Mouse (Mus musculus) hindbrain, embryonic 10.5 days (tissue): ENCODE measurements at regions not wholly inside any gene's neighbourhood (a gene's known extent, or its start where the extent isn't known, plus 50 kb on each side); places are given as distances from the start of the nearest gene placed in this dataset.
A peak's percentile ranks its signal among the peaks of the same experiment; 100 is the strongest.

Experiments
- DNase-seq: peaks from one replicate; pipeline ENCODE4 v3.0.0-alpha.2; 2017; ENCODE audit warnings: low spot score
- H3K27ac ChIP-seq: fragments of 300-500 bp; sonication (generic); 2 replicates; pipeline ENCODE4 v1.5.1; 2016; ENCODE audit warnings: mild to moderate bottlenecking, moderate library complexity
- H3K27me3 ChIP-seq: fragments of 300-500 bp; sonication (generic); 2 replicates; pipeline ENCODE4 v1.6.1; 2016; ENCODE audit warnings: mild to moderate bottlenecking; ENCODE audit not compliant: poor library complexity, insufficient read depth, severe bottlenecking
- H3K36me3 ChIP-seq: fragments of 300-500 bp; sonication (generic); 2 replicates; pipeline ENCODE4 v1.6.1; 2016; ENCODE audit warnings: mild to moderate bottlenecking, moderate library complexity
- H3K4me1 ChIP-seq: fragments of 300-500 bp; sonication (generic); replicated peaks from 2 replicates; pipeline ENCODE4 v1.6.1; 2016; ENCODE audit warnings: mild to moderate bottlenecking
- H3K4me3 ChIP-seq: fragments of 300-500 bp; sonication (generic); 2 replicates; pipeline ENCODE4 v1.5.1; 2016; ENCODE audit warnings: mild to moderate bottlenecking, moderate library complexity
- H3K9me3 ChIP-seq: fragments of 300-500 bp; sonication (generic); 2 replicates; pipeline ENCODE4 v1.6.1; 2016; ENCODE audit warnings: mild to moderate bottlenecking, moderate library complexity
- WGBS: fragments of 180-500 bp; shearing (Covaris S2); methylation state at CpG from one replicate; pipeline ENCODE4 v1.1.7; 2016; 5-methylcytosine and 5-hydroxymethylcytosine counted together

DNA sequence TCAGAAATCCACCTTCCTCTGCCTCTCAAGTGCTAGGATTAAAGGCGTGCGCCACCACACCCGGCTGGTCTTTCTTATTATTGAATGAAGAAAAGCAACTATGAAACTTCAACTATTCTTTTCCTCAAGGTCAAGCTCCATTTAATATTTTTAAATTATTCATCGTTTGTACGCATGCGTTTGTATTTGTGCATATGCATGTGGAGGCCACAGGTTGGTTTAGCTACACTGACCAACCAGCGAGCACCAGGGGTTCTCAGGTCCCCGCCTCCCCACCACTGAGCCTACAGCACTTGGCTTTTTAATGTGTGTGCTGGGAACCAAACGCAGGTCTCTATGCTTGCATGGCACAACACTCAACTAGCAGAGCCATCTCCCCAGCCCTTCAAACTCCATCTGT is 51.0 kb upstream of the Tmem252 start:
- no peak for DNase-seq
- WGBS: 98% methylated on average over 9 of the region's 9 CpGs

DNA sequence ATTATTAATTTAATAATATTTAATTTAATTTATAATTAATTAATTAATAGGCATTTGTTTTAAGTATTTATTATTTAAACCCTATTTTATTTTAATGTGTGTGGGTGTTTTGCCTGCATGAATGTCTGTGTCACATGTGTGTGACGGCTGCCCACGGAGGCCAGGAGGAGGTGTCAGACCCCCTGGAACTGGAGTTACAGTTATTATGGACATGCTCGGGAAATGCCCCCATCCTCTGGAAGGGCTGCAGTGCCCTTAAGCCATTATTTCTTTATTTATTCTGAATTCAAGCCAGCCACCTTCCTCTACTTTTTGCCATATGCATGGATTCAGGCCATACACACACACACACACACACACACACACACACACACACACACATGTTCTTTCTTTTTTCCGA is 51.5 kb upstream of the Tmem252 start:
- Histone ChIP-seq H3K9me3 (no peaks in the 10 kb centered on the region), H3K27me3 (no peaks in the 10 kb centered on the region), H3K4me3 (no peak overlapping the region), H3K4me1 (no peaks in the 10 kb centered on the region), H3K27ac (no peak overlapping the region), H3K36me3 (no peaks in the 10 kb centered on the region)
- DNase-seq: no peak
- WGBS: 84% methylated on average over 4 of the region's 4 CpGs

More for the DNA sequence above, 51.0 kb upstream of the Tmem252 start:
- Histone ChIP-seq H3K4me1 (no peaks in the 10 kb centered on the region), H3K9me3 (no peaks in the 10 kb centered on the region), H3K36me3 (no peaks in the 10 kb centered on the region), H3K27ac (no peak overlapping the region), H3K27me3 (no peaks in the 10 kb centered on the region), H3K4me3 (no peak overlapping the region)

DNA sequence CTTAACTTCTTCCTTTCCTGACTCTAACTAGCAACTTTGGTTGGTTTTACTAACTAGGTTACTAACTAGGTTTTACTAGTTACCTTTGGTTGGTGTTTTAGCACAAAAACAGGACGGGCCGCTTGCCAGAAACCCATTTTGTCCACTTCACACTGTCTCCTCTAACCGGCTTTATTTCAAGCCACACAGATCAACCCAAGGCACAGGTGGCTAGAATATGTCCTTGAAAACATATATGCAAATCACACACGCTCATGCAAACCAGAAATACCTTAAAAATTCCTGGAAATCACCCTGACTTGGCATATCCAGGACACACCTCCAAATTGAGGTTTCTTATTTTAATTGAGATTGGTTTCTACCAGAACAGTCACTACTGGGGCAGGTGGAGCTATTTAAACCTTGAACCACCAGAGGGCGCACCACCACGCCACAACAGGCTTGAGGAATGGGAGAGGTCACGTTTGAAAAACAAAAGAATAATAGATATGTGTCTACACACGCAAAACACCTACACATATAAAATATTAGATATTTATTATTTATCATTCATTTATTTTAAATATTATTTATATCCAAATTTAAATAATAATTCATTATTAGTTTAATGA is 52.1 kb upstream of the Tmem252 start:
- no peaks in the 10 kb centered on the region for H3K27me3 ChIP-seq
- 34% methylated on average over 8 of the region's 8 CpGs for WGBS
- no peak overlapping the region for H3K4me3 ChIP-seq
- no peak overlapping the region for H3K27ac ChIP-seq
- no peaks in the 10 kb centered on the region for H3K4me1 ChIP-seq
- peak; percentile 74 for DNase-seq
- H3K36me3 ChIP-seq: no peaks in the 10 kb centered on the region
- H3K9me3 ChIP-seq: no peaks in the 10 kb centered on the region

DNA sequence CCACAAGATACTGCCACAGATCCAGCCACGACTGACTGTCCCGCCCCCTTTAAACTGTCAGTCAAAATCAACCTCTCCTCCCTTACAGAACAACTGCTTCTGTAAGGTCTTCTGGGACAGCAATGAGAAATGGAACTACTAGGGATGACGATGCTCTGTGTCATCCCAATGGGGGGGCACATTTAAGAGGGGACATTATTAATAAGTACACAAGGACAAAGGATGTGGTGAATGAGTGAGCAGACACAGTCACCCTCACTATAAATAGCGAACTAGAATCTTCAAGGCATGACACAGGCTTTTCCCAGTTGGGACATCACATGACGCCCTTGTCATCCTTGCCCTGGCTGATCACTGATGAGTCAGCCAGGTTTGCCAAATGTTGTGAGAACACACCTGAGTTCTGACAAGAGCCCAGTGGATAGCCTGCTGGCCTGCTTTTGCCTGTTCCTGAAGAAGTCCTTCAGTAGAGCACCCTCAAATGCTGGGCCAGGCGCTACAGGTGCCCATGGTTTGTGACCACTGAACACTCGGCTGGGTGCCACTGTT is 58.0 kb upstream of the Tmem252 start:
- WGBS: 88% methylated on average over 7 of the region's 7 CpGs
- H3K36me3 ChIP-seq: no peaks in the 10 kb centered on the region

DNA sequence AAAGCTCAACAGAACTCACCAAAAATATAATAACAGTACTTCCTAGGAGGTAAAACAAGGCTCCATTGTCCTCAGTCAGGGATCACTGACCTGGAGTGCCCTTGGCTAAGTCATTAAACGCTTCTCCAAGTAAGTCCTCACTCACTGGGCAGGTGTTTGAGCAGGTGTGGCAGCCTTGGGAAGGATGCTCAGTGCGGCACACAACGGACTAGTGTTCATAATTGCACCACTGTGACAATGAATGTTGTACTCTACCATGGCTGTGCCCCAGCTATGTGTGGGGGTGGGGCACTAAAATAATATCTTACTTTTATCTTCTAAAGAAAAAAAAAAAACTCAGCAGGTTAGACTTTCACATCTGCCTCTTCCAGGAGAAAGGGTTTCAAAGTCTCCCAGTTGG is 52.2 kb upstream of the Pip5k1b start:
- Histone ChIP-seq H3K27me3 (no peaks in the 10 kb centered on the region), H3K36me3 (no peaks in the 10 kb centered on the region), H3K4me1 (no peaks in the 10 kb centered on the region), H3K27ac (no peak overlapping the region), H3K4me3 (no peak overlapping the region), H3K9me3 (0 out of 2 replicates have a peak, but pooled peaks cover 3% of the 10 kb centered on the region)
- 77% methylated on average over 3 of the region's 3 CpGs for WGBS
- no peak for DNase-seq

More for the DNA sequence above, 58.0 kb upstream of the Tmem252 start:
- Histone ChIP-seq H3K4me1 (no peaks in the 10 kb centered on the region), H3K4me3 (no peak overlapping the region), H3K27me3 (no peaks in the 10 kb centered on the region), H3K27ac (no peak overlapping the region), H3K9me3 (no peaks in the 10 kb centered on the region)
- no peak for DNase-seq

DNA sequence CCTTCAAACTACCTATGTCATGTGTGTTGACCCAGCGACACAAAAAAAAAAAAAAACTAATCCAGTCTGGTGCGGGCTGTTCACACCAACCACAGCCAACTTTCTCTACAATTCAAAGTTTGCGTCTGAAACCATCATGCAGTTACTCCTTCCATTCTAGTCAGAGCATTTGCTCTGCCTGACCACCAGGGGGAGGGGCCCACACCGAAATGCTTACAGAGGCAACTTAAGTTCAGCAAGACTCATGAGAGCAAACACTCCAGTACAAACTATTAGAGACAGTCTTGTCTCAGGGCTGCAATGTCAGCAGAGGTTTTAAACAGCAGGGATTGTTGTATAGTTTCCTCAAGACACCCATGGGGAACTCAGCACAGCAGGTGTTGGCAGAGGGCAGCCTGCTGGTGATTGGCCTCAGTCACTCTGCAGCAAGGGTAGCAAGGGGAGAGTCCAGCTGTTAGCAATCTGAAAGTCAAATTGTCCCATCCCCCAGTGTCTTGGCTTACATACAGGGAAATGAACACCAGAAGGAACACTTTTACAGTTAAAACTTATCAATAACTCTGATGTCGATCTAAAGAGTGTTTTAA is 50.8 kb upstream of the Pip5k1b start:
- Histone ChIP-seq H3K4me3 (no peak overlapping the region), H3K9me3 (0 out of 2 replicates have a peak, but pooled peaks cover 3% of the 10 kb centered on the region), H3K4me1 (no peaks in the 10 kb centered on the region), H3K36me3 (no peaks in the 10 kb centered on the region), H3K27me3 (no peaks in the 10 kb centered on the region), H3K27ac (no peak overlapping the region)
- WGBS: 70% methylated on average over 5 of the region's 5 CpGs
- peak; percentile 33 for DNase-seq
